Mouse (Mus musculus) E14TG2a.4 (cell line): ENCODE measurements around the gene Dmrtb1.

Experiments used
- CTCF ChIP-seq: conservative IDR thresholded peaks from 2 replicates; pipeline ENCODE4 v1.5.1; 2014; ENCODE audit warnings: low read length
- NANOG ChIP-seq: IDR thresholded peaks from 2 replicates; pipeline ENCODE4 v1.6.1; 2014; ENCODE audit warnings: borderline replicate concordance, low read length, mixed read lengths

GRCm38 (mm10) chr4:107634631-107635030, 49.4 kb downstream of the Dmrtb1 start:
- TF ChIP-seq CTCF (no peak), NANOG (no peak)
